ENCODE assay signal across 20 mouse cellular contexts in genomic region chr2:120051405-120051804, GRCm38 (mm10). TPM values are rescaled to one million over a fixed set of nuclear protein-coding genes. Genes with fewer than 3 reads are reported as not detected.
DNase-seq lines count a peak whose midpoint lies in the region; ATAC-seq and TF ChIP-seq lines count a peak whose summit lies in the region.
"Had no signal": no experiment of that assay in that cellular context is flagged by ENCODE, and none has a peak within 500 bp of the region (broad histone marks: within the 10 kb centered on the region; RNA-seq: fewer than 3 reads in every experiment).

No protein-coding gene starts in this region.

- no peak overlapping the region for H3K27ac ChIP-seq in gastrocnemius, adult 2 months
- no peak overlapping the region for H3K27ac ChIP-seq in hindbrain, embryonic 16.5 days (ENCODE audit: low read depth, low read length)
- no peak overlapping the region for H3K27ac ChIP-seq in hindbrain, postnatal 0 days
- H3K27ac ChIP-seq: embryonic facial prominence, embryonic 12.5 days; embryonic facial prominence, embryonic 15.5 days; forebrain, embryonic 10.5 days; forebrain, embryonic 12.5 days had no signal

- H3K4me2 ChIP-seq in hindbrain, embryonic 16.5 days (ENCODE audit: low read length) = no peak overlapping the region
- no peak overlapping the region for H3K4me2 ChIP-seq in hindbrain, postnatal 0 days (ENCODE audit: low read depth, low read length)
- H3K4me2 ChIP-seq: embryonic facial prominence, embryonic 12.5 days; embryonic facial prominence, embryonic 15.5 days; forebrain, embryonic 12.5 days had no signal

- TF ChIP-seq CTCF in gastrocnemius, adult 2 months (IDR thresholded peaks at IDR 0.05) = no peak
- TF ChIP-seq CTCF in hindbrain, postnatal 0 days (IDR thresholded peaks at IDR 0.05; ENCODE audit: low read depth) = no peak

- H3K27me3 ChIP-seq in hindbrain, embryonic 16.5 days (replicated peaks; ENCODE audit: control insufficient read depth, insufficient read depth, low read length) = no peaks in the 10 kb centered on the region
- no peaks in the 10 kb centered on the region for H3K27me3 ChIP-seq in hindbrain, postnatal 0 days (ENCODE audit: insufficient read depth, low read length)
- H3K27me3 ChIP-seq: embryonic facial prominence, embryonic 12.5 days; embryonic facial prominence, embryonic 15.5 days; forebrain, embryonic 12.5 days had no signal

- intact Hi-C loops in gastrocnemius, adult 2 months (cut with DNase I) = no loop called here

- 0 out of 2 replicates have a peak, but pooled peaks have one; percentile 30 for ATAC-seq in hindbrain, embryonic 16.5 days
- ATAC-seq in hindbrain, postnatal 0 days = no peak
- ATAC-seq: forebrain, embryonic 14.5 days; forebrain, embryonic 16.5 days had no signal

- no peaks in the 10 kb centered on the region for H3K4me1 ChIP-seq in hindbrain, embryonic 16.5 days (ENCODE audit: control insufficient read depth, insufficient read depth, low read depth, low read length)
- no peaks in the 10 kb centered on the region; the same call in 1 of the 2 replicates for H3K4me1 ChIP-seq in hindbrain, postnatal 0 days (ENCODE audit: insufficient read depth, low read length)
- H3K4me1 ChIP-seq: embryonic facial prominence, embryonic 12.5 days; forebrain, embryonic 12.5 days had no signal

- H3K9ac ChIP-seq in hindbrain, embryonic 16.5 days (ENCODE audit: low read depth, low read length) = no peak overlapping the region
- H3K9ac ChIP-seq in hindbrain, postnatal 0 days (replicated peaks; ENCODE audit: low read length) = no peak overlapping the region
- H3K9ac ChIP-seq: embryonic facial prominence, embryonic 12.5 days; embryonic facial prominence, embryonic 15.5 days; forebrain, embryonic 12.5 days had no signal

- no peaks in the 10 kb centered on the region for H3K36me3 ChIP-seq in hindbrain, embryonic 16.5 days (ENCODE audit: control insufficient read depth, insufficient read depth, low read length)
- no peaks in the 10 kb centered on the region for H3K36me3 ChIP-seq in hindbrain, postnatal 0 days (ENCODE audit: insufficient read depth, low read length)
- H3K36me3 ChIP-seq: embryonic facial prominence, embryonic 12.5 days; embryonic facial prominence, embryonic 15.5 days; forebrain, embryonic 10.5 days; forebrain, embryonic 12.5 days had no signal

- no peak overlapping the region for H3K4me3 ChIP-seq in gastrocnemius, adult 2 months
- no peak overlapping the region for H3K4me3 ChIP-seq in hindbrain, embryonic 16.5 days (ENCODE audit: low read length)
- no peak overlapping the region for H3K4me3 ChIP-seq in hindbrain, postnatal 0 days (ENCODE audit: low read length)
- H3K4me3 ChIP-seq: embryonic facial prominence, embryonic 12.5 days; embryonic facial prominence, embryonic 15.5 days; erythroblast, embryonic 14.5 days; forebrain, embryonic 10.5 days; forebrain, embryonic 12.5 days had no signal

- no peaks in the 10 kb centered on the region for H3K9me3 ChIP-seq in hindbrain, embryonic 16.5 days (ENCODE audit: control insufficient read depth, low read length)
- no peaks in the 10 kb centered on the region for H3K9me3 ChIP-seq in hindbrain, postnatal 0 days (ENCODE audit: low read length)
- H3K9me3 ChIP-seq: embryonic facial prominence, embryonic 12.5 days; embryonic facial prominence, embryonic 15.5 days; forebrain, embryonic 10.5 days; forebrain, embryonic 12.5 days had no signal

- 61% methylated on average over 6 of the region's 6 CpGs for WGBS in hindbrain, embryonic 16.5 days
- WGBS in hindbrain, postnatal 0 days = 52% methylated on average over 6 of the region's 6 CpGs

- peak; percentile 50 for DNase-seq in gastrocnemius, adult 2 months
- no peak for DNase-seq in gastrocnemius, adult 18-20 months (ENCODE audit: low spot score)
- DNase-seq in hindbrain, postnatal 0 days (ENCODE audit: low spot score) = no peak
- DNase-seq: adrenal gland, adult 2 months; adrenal gland, postnatal 10 days; adrenal gland, postnatal 25 days; cerebellum, adult 11 months; cerebellum, adult 18-20 months; cerebellum, adult 8-10 months; cerebellum, adult 9-11 months; cerebellum, postnatal 36 days; embryo, embryonic 11 days had no signal

RNA-seq across cellular contexts. Expression of gene Pla2g4b, which starts 18.2 kb away (rescaled TPM):
- total RNA-seq in gastrocnemius, adult 2 months (2021) = 1 to 10 TPM in 1 of 2 experiments, under 1 TPM in 1; 0.99 to 1.7 TPM
- total RNA-seq in gastrocnemius, adult 18-20 months (2021) = 1 to 10 TPM in 1 of 2 experiments, under 1 TPM in 1; 0.45 to 1.2 TPM
- polyA plus RNA-seq in hindbrain, embryonic 16.5 days (2015; fragmentation: Nextera tagmentation; extraction: Ambion mirVana) = 1.9 and 4.0 TPM in 2 replicates
- total RNA-seq in hindbrain, postnatal 0 days (2014; rRNA removed) = 5.5 and 12.3 TPM in 2 replicates
- 0.30 and 0.33 TPM in 2 replicates for polyA plus RNA-seq in hindbrain, postnatal 0 days (2015; fragmentation: Nextera tagmentation; extraction: Ambion mirVana)

RNA-seq across cellular contexts. Expression of gene Gm28042, which starts 24.1 kb away (rescaled TPM):
- total RNA-seq in gastrocnemius, adult 2 months (2021) = 1 to 10 TPM in 1 of 2 experiments, under 1 TPM in 1; 0.77 to 1.5 TPM
- under 1 TPM; 0.41 to 0.52 TPM for total RNA-seq in gastrocnemius, adult 18-20 months (2021)
- polyA plus RNA-seq in hindbrain, embryonic 16.5 days (2015; fragmentation: Nextera tagmentation; extraction: Ambion mirVana) = 3.7 and 5.3 TPM in 2 replicates
- total RNA-seq in hindbrain, postnatal 0 days (2014; rRNA removed) = 2.9 and 6.8 TPM in 2 replicates
- polyA plus RNA-seq in hindbrain, postnatal 0 days (2015; fragmentation: Nextera tagmentation; extraction: Ambion mirVana) = 1.3 and 1.8 TPM in 2 replicates

RNA-seq across cellular contexts. Expression of gene Jmjd7, which starts 24.1 kb away (rescaled TPM):
- total RNA-seq in gastrocnemius, adult 2 months (2021) = 1 to 10 TPM; 1.6 to 2.4 TPM
- 1 to 10 TPM; 2.4 to 3.0 TPM for total RNA-seq in gastrocnemius, adult 18-20 months (2021)
- 17.0 and 17.7 TPM in 2 replicates for polyA plus RNA-seq in hindbrain, embryonic 16.5 days (2015; fragmentation: Nextera tagmentation; extraction: Ambion mirVana)
- 16.3 and 18.7 TPM in 2 replicates for total RNA-seq in hindbrain, postnatal 0 days (2014; rRNA removed)
- polyA plus RNA-seq in hindbrain, postnatal 0 days (2015; fragmentation: Nextera tagmentation; extraction: Ambion mirVana) = 20.0 and 20.3 TPM in 2 replicates
